Mouse (Mus musculus) lung, adult 18-20 months (tissue): ENCODE results near the gene Sphkap.

ENCODE experiments used
- DNase-seq, 2 experiments: peaks; one replicate each; pipeline ENCODE4 v3.0.0; 2022; ENCODE audit warnings: mixed read lengths in 2 of 2

Gene Sphkap

GRCm38 (mm10) chr1:83285866-83286265 is 122.1 kb downstream of the Sphkap start:
- DNase-seq, result no peak

GRCm38 (mm10) chr1:83277044-83277443 is 131.0 kb downstream of the Sphkap start:
- DNase-seq, result no peak

- no peak for DNase-seq
These were observed 131.4 kb downstream of the Sphkap start for GRCm38 (mm10) chr1:83276637-83277036.

- DNase-seq, result no peak
These were observed 156.3 kb downstream of the Sphkap start for GRCm38 (mm10) chr1:83251746-83252145.

- DNase-seq, result no peak
These were observed 159.7 kb downstream of the Sphkap start for GRCm38 (mm10) chr1:83248235-83248746.

DNA sequence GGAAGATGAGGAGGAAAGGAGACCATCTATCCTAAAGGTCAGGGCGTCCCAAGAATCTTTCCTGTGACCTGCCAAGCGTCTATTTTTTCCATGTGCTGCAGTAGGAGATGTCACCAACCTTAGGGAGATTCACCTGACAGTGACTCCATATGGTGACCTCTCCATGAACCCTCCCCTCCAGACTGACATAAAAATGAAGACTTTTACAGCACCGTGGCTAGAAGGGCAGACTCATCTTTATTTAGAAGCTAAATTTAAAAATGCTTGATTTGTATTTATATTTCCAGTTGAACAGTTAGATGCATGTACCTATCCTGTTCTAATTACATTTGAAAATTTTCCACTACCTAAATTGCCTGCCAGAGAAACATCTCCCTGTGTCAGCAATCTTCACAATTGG is 180.1 kb downstream of the Sphkap start:
- DNase-seq, result no peak

- DNase-seq, result no peak
These were observed 183.5 kb downstream of the Sphkap start for GRCm38 (mm10) chr1:83224423-83224960.

DNA sequence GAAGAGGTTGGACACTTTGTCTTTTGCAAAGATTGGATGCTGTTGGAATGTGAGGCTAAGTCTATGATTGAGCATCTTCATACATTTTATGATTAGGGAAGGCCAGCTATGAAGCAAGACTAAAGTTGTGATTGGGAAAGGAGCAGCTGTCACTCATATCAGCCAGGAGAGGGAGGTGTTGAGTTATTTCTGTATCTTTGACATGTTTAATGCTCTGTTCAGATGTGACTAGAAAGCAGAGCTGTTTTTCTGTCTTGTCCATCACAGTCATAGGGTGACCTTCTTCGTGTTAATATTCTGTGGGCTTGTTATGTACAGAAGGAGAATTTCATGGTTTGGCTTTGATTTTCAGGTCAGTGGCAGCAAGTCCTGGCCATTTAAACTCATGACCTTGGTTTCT is 184.9 kb downstream of the Sphkap start:
- DNase-seq, result no peak

- DNase-seq, result no peak
These were observed 189.7 kb downstream of the Sphkap start for GRCm38 (mm10) chr1:83218260-83218659.

GRCm38 (mm10) chr1:83209981-83210380 is 198.0 kb downstream of the Sphkap start:
- no peak for DNase-seq
